Mouse (Mus musculus) brown adipose tissue, adult 24 weeks (tissue): ENCODE data around the gene Fpr1. TPM values are rescaled to one million over a fixed set of nuclear protein-coding genes. Genes with fewer than 3 reads are reported as not detected.
A peak's percentile ranks its signal among the peaks of the same experiment; 100 is the strongest.

Experiments
- H3K27ac ChIP-seq: fragments of 200-500 bp; replicated peaks from 2 replicates; pipeline ENCODE4 v1.5.1; 2012; ENCODE audit warnings: low read depth, mild to moderate bottlenecking, low read length
- H3K4me1 ChIP-seq: fragments of 200-500 bp; 2 replicates; pipeline ENCODE4 v1.6.1; 2012; ENCODE audit warnings: low read length, mixed read lengths; ENCODE audit not compliant: control insufficient read depth, insufficient read depth, insufficient read length
- H3K4me3 ChIP-seq: fragments of 200-500 bp; 2 replicates; pipeline ENCODE4 v1.5.1; 2012; ENCODE audit warnings: low read depth, mild to moderate bottlenecking, low read length, moderate library complexity; ENCODE audit not compliant: insufficient read depth
- polyA plus RNA-seq: library from polyadenylated mRNA; stranded (reverse); fragments of >200 nt; gene quantifications from 2 replicates; pipeline ENCODE4 v1.2.4, GENCODE M21; 2012; ENCODE audit not compliant: missing spikeins, insufficient read depth, insufficient read length

Fpr1 gene
- polyA plus RNA-seq, 1 experiment = not detected

DNA sequence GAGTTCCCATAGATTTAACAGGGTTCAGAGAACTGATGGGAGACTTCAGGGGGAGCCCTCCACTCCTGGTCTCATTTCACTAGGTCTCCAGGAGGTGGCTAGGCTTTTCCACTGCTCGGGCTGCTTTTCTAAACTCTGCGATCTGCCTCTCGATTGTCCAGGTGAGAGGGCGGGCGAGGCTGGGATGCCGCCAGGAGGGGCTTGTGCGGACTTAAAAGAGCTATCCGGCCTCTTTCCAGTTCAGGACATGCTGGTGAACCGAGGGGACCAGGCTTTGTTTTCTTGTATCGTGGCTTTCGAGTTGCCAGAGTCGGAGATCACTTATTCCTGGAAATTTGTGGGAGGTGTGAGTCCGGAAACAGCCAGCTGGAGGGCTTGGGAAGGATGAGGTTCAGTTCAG, 46.3 kb downstream of the Fpr1 start:
- H3K27ac ChIP-seq = peak overlapping the region; percentile 83
- H3K4me1 ChIP-seq = peaks cover 2% of the 10 kb centered on the region; the same call in 1 of the 2 replicates
- H3K4me3 ChIP-seq = peak overlapping the region; percentile 70

- no peak overlapping the region for H3K4me3 ChIP-seq
- H3K27ac ChIP-seq = no peak overlapping the region
- H3K4me1 ChIP-seq = peaks cover 2% of the 10 kb centered on the region; the same call in 1 of the 2 replicates
Measured at GRCm38 (mm10) chr17:17836101-17836500, 47.6 kb downstream of the Fpr1 start.

- Histone ChIP-seq H3K4me1 (peaks cover 2% of the 10 kb centered on the region; the same call in 1 of the 2 replicates), H3K27ac (no peak overlapping the region), H3K4me3 (no peak overlapping the region)
Measured at GRCm38 (mm10) chr17:17834896-17835295, 48.8 kb downstream of the Fpr1 start.

GRCm38 (mm10) chr17:17830731-17831130, 53.0 kb downstream of the Fpr1 start:
- H3K27ac ChIP-seq = 0 out of 2 replicates have a peak overlapping the region, but pooled peaks have one; percentile 19
- H3K4me3 ChIP-seq = no peak overlapping the region
- H3K4me1 ChIP-seq = 0 out of 2 replicates have a peak, but pooled peaks cover 5% of the 10 kb centered on the region

- Histone ChIP-seq H3K27ac (peak overlapping the region; percentile 71), H3K4me1 (0 out of 2 replicates have a peak, but pooled peaks cover 5% of the 10 kb centered on the region), H3K4me3 (peak overlapping the region; percentile 24)
Measured at GRCm38 (mm10) chr17:17829816-17830535, 53.8 kb downstream of the Fpr1 start.

GRCm38 (mm10) chr17:17829052-17829785, 54.5 kb downstream of the Fpr1 start:
- peak overlapping the region; percentile 71 for H3K27ac ChIP-seq
- 0 out of 2 replicates have a peak, but pooled peaks cover 5% of the 10 kb centered on the region for H3K4me1 ChIP-seq
- H3K4me3 ChIP-seq = peak overlapping the region; percentile 24

DNA sequence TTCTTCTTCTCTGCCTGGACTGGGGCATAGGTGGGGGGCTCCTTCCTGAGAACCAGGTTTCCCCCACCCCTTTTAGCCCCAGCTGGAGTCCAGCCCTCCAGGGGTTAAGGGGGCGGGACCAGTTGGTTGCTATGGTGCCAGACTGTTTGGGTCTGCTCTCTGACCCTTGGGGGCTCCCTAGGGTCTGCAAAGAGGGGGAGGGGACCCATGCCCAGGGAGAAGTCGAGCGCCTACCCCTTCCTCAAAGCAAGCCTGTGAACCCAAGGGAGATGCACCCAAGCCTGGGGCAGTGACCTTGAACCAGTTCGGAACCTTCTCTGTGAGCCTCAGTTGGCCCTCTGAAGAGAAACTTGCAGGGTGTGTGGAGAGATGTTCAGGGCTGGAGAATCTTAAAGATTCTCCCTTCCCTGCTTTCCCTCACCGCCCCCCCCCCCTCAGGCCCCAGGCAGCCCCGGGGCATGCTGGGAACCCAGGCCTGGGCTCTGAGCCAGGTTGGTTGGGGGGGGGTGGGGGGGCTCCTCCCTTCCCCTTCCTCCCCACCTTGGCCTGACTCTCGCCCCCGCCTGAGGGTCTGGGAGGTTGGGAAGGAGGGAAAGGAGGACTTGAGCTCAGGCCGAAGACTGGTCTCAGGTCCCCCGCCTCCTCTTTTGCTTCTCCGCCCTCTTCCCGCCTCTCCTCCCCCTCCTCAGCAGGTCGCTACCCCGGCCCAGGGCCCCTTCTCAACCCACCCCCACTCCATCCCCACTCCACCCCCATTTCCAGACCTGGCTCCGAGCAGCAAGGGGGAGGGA, 55.4 kb downstream of the Fpr1 start:
- Histone ChIP-seq H3K4me3 (peak overlapping the region; percentile 87), H3K4me1 (0 out of 2 replicates have a peak, but pooled peaks cover 5% of the 10 kb centered on the region), H3K27ac (peak overlapping the region; percentile 97)

- Histone ChIP-seq H3K4me3 (peak overlapping the region; percentile 87), H3K4me1 (0 out of 2 replicates have a peak, but pooled peaks cover 5% of the 10 kb centered on the region), H3K27ac (peak overlapping the region; percentile 97)
Measured at GRCm38 (mm10) chr17:17827658-17828190, 56.0 kb downstream of the Fpr1 start.

- peak within 1 kb of the TSS; percentile 99 for H3K27ac ChIP-seq
- peak within 1 kb of the TSS; percentile 87 for H3K4me3 ChIP-seq
- H3K4me1 ChIP-seq = 0 out of 2 replicates have a peak, but pooled peaks cover 5% of the 10 kb centered on the region
Measured at GRCm38 (mm10) chr17:17826751-17827657, 56.7 kb downstream of the Fpr1 start, which contains the start of gene Spaca6. Gene Spaca6 (plus strand): TSS chr17:17827158.

Other genes starting within 250 kb of the Fpr1 start
- not detected in 2 replicates for gene Vmn2r90, start 180.2 kb downstream of the Fpr1 start, polyA plus RNA-seq
- 19.4 and 20.7 TPM in 2 replicates for gene Spaca6, start 56.8 kb downstream of the Fpr1 start, polyA plus RNA-seq
- gene Has1, start 28.7 kb downstream of the Fpr1 start, polyA plus RNA-seq = 1.5 TPM in 1 of 2 replicates, not detected in the other
- gene Fpr2, start 3.9 kb upstream of the Fpr1 start, polyA plus RNA-seq = 1.3 and 1.6 TPM in 2 replicates
- not detected in 2 replicates for gene Fpr3, start 3.9 kb upstream of the Fpr1 start, polyA plus RNA-seq
- not detected in 2 replicates for gene Fpr-rs4, start 137.8 kb upstream of the Fpr1 start, polyA plus RNA-seq
- not detected in 2 replicates for gene Vmn2r124, start 165.5 kb upstream of the Fpr1 start, polyA plus RNA-seq
- not detected in 2 replicates for gene Vmn2r91, start 201.1 kb upstream of the Fpr1 start, polyA plus RNA-seq